Mouse (Mus musculus) left cerebral cortex, postnatal 4 days (tissue): ENCODE measurements around the gene Ahcyl1. TPM values are rescaled to one million over a fixed set of nuclear protein-coding genes. Genes with fewer than 3 reads are reported as not detected.
"Not testable (repeated sequence)": the region's sequence is repeated elsewhere in the genome, so short reads cannot be mapped to it uniquely, and the experiment has no call there.

Experiments used
- DNase-seq: peaks from one replicate; pipeline ENCODE4 v3.0.0-alpha.2; 2022
- intact Hi-C: fragments of 180-260 bp; cut with DNase I; formaldehyde crosslinking; loops from one replicate; pipeline ENCODE4 v1.15.1; 2025
- total RNA-seq, 2 experiments: library from RNA; stranded (reverse); gene quantifications; 2 replicates each; pipeline ENCODE4 v1.2.3; 2021

Ahcyl1 gene
- 100 to 1,000 TPM; 185 to 200 TPM for total RNA-seq

DNA sequence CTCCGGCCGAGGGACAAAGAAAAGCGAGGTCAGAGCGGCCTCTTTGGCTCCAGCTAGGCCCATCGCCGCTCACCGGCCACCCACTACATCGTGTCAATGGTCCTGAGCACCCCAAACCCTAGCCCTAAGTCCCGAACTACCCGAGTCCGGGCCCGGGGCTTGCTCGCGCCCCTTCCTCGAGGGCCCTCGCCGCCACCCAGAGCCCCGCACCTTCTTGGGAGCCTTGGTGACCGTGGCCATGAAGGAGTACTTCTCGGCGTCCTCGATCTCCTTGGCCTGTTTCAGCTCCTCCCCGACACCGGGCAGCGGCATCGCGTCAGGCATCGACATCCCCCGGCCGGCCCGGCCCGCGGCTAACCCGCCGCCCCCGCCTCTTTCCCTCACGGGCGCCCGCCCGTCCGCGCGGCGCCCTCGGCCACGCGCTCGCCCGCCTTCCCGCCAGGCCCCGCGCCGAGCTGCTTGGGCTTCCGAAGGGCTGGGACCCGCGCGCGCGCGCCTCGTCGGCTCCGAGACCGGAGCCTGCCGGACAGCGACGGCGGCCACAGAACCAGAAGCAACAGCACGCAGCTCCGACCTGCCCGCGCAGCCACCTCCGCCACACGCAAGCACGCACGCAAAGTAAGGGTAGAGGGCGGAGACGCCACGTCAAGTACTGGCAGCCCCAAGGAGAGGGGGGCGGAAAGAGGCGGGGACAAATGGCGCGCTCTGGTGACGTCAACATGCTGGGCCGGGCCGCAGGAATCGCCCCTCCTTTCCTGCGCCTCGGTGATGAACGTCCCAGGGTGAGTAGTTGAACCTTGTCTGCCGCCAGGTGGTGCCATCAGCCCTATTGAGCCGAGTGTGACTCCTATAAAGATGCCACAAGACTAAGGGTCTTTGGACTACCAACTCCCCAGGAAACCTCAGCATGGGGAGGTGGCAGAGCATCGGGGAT lies at the start of gene Ahcyl1:
TSS of gene Ahcyl1 (minus strand) at position 613 of the 934 bp plus-strand sequence.
- DNase-seq: peak; percentile 99
- intact Hi-C loops: loop anchor here (1.0 to 5.0 kb wide), 3 partner anchors 61 to 366 kb away; no protein-coding TSS in a partner anchor

- no peak for DNase-seq
Measured at GRCm38 (mm10) chr3:107746026-107746425, 49.7 kb upstream of the Ahcyl1 start.

DNA sequence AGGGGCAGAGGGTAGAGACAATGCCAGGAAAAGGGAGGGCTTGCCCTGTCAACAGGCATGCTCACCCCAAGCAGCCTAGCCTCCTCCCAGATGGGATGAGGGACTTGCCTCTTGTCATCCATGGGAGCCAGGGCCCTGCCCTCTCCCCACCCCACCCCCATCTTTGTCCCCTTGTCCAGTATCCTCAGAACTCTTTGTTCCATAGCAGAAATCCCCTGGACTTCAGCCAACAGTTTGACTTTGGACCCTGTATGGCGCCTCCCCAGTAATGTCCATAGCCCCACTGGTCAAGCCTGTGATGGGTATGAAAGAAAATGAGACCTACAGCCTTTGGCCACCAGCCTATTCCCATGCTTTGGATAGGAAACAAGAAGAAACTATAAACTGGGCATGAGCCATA lies 47.3 kb upstream of the Ahcyl1 start:
- intact Hi-C loops: no loop called here
- no peak for DNase-seq

More at GRCm38 (mm10) chr3:107746026-107746425, 49.7 kb upstream of the Ahcyl1 start:
- intact Hi-C loops: no loop called here

GRCm38 (mm10) chr3:107743107-107743506 lies 46.7 kb upstream of the Ahcyl1 start:
- no peak for DNase-seq
- intact Hi-C loops: no loop called here

DNA sequence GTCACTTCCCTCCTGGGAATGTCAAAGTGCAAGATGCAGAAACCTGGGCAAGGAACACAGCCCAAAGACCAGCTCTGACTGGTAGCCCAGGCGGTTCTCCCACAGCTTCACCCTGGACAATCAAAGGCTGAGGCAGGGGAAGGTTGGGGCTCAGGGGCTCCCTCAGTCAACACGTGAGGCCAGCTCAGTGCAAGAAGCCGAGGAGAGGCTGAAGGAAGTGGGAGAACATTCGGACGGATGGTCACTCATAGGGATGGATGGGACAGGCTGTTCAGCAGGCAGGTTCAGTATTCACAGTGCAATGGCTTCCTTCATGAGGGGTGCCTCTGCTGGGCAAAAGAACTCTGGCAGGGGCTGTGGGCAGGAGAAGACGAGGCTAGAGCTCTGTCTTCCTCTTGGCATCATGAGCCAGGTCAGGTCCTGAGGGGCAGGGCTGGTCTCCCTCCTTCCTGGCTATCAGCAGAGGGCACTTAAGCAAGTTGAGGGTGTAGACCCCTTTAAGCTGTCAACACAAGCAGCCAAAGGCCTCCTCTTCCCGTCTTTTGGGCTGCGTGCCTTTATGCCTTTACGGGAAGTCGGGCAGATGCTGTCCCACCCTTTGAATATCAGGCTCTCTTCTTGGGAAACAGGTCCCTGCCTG lies 45.8 kb upstream of the Ahcyl1 start:
- intact Hi-C loops: no loop called here
- DNase-seq: no peak

DNA sequence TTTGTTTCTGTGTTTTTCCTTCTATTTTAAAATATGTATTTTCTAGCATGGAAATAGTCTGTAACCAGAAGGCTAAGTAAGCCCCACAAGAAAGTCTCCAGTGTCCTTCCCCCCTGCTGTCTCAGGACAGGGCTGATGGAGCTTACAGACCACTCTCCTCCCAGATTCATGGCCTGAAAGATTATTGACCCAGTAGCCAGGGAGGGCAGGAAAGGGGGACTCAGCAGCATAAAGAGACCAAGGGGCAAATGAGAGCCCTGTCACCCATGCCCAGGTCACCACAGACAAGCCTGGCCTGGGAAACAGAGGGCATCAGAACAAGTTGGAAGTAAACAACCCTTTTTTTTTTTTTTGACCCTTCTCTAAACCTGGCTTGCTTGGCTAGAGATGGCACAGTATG lies 45.0 kb upstream of the Ahcyl1 start:
- DNase-seq: no peak
- intact Hi-C loops: no loop called here

DNA sequence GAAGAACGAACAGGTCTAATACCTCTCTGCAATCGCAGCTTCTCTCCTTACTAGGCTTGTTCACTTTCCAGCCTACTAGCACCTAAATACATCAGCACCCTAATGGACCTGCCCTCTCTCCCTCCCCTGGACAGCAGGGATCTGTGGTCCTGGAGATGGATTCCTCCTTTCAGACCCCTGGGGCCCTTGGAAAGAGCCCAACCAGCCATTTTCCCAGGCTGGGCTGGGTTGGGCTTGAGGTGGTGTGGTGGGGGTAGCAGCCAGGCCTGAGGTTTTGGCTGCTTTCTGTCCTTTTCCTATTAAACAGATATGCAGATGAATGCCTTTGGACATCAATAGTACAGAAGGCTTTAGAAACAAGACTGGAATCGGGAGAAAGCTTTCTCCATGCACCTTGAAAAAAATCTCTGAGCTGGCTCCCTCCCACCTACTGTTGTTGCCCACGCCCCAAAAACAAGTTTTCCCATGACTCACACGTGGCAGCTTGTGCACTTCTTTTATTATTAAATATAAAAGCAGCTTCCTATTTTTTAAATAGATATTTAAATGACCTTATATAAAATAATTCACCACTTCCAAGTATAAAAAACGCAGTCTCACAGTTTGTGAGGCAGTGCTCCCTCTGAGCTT lies 44.3 kb upstream of the Ahcyl1 start:
- peak; percentile 81 for DNase-seq
- intact Hi-C loops: no loop called here

DNA sequence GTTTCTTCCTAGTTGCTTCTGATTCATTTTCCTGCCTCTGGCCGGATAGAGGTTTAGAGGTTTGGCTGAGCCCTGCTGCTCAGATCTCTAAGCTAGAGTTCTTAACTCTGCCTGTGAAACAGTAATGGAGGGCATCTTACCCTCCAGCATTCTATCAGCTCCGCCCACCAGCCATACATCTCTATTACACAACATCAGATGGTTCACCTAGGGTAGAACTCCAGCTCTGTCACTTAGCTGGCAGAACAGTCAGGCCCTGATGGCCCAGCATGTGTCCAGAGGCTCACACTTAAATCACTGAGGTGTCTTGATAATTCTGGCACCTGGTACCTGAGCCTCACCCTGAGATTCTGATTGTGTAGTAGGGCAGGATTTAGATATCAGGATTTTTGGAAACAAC lies 43.6 kb upstream of the Ahcyl1 start:
- intact Hi-C loops: no loop called here
- no peak for DNase-seq

DNA sequence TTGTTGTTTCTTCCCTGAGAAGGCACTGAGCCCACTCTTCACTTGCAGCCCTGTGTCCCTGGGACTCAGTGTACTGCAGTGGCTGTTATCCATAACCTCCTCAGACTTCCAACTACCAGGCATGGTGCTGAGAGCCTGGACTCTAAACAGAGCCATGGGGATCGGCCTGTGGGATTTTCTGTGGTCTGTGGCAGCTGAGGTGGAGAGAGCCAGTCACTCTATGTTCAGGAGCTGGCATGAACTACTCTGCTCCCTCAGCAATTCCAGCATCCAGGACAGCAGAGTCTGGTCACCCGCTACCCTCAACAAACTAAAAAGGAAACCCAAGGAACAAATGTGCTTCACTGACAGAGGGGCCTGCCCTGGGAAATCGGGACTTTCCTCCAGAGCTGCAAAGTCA lies 43.1 kb upstream of the Ahcyl1 start:
- DNase-seq: no peak
- intact Hi-C loops: no loop called here

GRCm38 (mm10) chr3:107738620-107739019 lies 42.3 kb upstream of the Ahcyl1 start:
- intact Hi-C loops: no loop called here
- DNase-seq: no peak

- no peak for DNase-seq
- intact Hi-C loops: no loop called here
Measured at GRCm38 (mm10) chr3:107737609-107738190, 41.3 kb upstream of the Ahcyl1 start.

- DNase-seq, intact Hi-C loops: not testable (repeated sequence)
Measured at GRCm38 (mm10) chr3:107735620-107736019, 39.3 kb upstream of the Ahcyl1 start.

- intact Hi-C loops: no loop called here
- DNase-seq: no peak
Measured at GRCm38 (mm10) chr3:107733329-107733728, 37.0 kb upstream of the Ahcyl1 start.

GRCm38 (mm10) chr3:107730236-107730635 lies 33.9 kb upstream of the Ahcyl1 start:
- intact Hi-C loops: no loop called here
- no peak for DNase-seq

- intact Hi-C loops: no loop called here
- no peak for DNase-seq
Measured at GRCm38 (mm10) chr3:107728509-107728908, 32.1 kb upstream of the Ahcyl1 start.

- DNase-seq: no peak
- intact Hi-C loops: no loop called here
Measured at GRCm38 (mm10) chr3:107715971-107716370, 19.6 kb upstream of the Ahcyl1 start.

DNA sequence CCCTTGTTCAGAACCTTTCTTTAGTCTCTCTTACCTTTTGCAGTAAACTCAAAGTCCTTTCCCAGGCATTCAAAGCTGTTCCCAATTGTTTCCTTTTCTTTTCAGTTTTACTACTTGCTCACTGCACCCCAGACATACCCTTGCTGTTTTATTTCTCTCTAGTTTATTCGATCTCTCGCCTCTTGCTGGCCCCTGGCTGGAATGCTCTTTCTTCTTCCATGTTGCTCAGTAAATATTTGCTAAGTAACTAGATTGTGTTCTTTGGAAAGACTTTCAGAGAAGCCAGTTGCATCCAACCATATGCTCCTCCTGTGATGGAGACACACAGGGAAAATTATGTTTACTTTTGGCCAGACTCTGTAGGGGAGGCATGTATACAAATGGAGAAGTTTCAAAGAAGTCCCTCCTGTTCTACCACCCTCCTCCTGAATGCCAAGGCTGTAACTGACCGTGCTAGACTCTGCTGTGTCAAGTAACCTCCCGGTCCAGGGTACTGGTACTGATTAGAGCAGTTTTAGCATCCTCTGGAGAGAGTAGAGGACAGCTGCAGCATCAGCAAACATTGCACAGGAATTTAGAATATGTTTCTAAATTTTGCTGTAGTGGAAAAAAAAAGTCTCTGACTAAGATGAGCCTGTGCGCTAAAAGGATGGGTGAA lies 18.0 kb upstream of the Ahcyl1 start:
- intact Hi-C loops: no loop called here

DNA sequence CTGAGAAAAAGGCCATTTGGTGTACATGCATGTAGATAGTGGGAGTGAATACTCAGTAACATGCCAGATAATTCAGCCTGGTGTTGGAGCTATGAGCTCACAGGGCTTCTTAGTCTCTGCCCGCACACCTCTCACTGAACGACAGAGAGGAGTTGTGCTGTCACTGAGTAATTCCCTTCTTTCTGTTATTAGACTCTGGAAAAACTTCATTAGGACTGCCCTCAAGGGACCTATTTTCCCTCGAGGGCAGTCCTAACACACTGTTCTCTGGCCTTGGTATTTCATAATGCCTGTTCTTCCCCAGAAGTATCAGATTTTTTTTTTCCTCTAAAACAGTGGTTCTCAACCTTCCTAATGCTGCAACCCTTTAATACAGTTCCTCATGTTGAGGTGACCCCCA lies 15.7 kb upstream of the Ahcyl1 start:
- no peak for DNase-seq
- intact Hi-C loops: no loop called here

More for the DNA sequence above, 18.0 kb upstream of the Ahcyl1 start:
- DNase-seq: no peak

DNA sequence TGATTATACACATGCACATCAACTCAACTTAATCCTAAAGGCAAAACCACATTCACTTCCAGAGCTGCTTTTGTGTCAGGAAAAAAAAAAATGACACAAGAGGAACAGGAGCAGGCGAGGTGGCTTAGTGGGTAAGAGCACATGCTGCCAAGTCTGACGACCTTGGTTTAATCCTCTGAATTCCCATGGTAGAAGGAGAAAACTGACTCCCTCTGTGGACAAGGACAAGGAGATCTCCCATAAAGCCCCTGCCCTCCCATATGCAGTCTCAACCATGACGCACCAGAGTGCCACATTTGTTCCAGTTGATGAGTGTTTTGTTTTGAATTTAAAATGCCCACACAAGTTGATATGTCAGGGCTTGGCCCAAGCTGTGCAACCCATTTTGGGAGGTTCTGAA lies 12.8 kb upstream of the Ahcyl1 start:
- intact Hi-C loops: no loop called here
- no peak for DNase-seq

DNA sequence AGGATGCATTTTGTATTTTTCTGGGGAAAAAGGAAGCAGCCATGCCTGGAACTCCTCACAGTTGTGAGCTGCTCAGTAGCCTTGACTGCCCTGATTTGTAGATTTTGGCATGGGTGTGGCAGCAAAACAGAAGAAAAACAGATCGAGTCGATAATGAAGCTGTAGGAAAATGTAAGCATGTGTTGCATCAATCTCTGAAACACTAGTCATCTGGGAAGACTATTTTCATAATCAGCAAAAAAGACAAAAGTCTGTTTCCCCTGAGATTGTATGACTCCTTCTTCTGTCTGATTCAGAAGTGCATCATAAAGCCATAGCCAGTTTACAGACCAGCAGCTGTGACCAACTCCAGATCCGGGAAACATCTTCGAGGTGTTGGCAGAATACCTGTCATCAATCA lies 10.9 kb upstream of the Ahcyl1 start:
- DNase-seq: no peak
- intact Hi-C loops: no loop called here

GRCm38 (mm10) chr3:107706164-107706563 lies 9.8 kb upstream of the Ahcyl1 start:
- DNase-seq: no peak
- intact Hi-C loops: no loop called here
